Mouse (Mus musculus) kidney, postnatal 0 days (tissue): Measurements from ENCODE around the gene Capzb. TPM values are rescaled to one million over a fixed set of nuclear protein-coding genes. Genes with fewer than 3 reads are reported as not detected.
A peak's percentile ranks its signal among the peaks of the same experiment; 100 is the strongest.

Source experiments
- ATAC-seq: fragments of 200-750 bp; cut with Nextera tagmentation; replicated peaks from 2 replicates; pipeline ENCODE4 v1.8.0; 2017; ENCODE audit warnings: low read depth, moderate number of reproducible peaks, moderate TSS enrichment, moderate library complexity; ENCODE audit not compliant: low FRiP score
- DNase-seq: peaks from one replicate; pipeline ENCODE4 v3.0.0-alpha.2; 2016; ENCODE audit warnings: low spot score
- H3K27ac ChIP-seq: fragments of 300-500 bp; sonication (generic); 2 replicates; pipeline ENCODE4 v1.5.1; 2014; ENCODE audit warnings: mild to moderate bottlenecking
- H3K27me3 ChIP-seq: fragments of 300-500 bp; sonication (generic); 2 replicates; pipeline ENCODE4 v1.6.1; 2014; ENCODE audit warnings: low read length, mixed read lengths; ENCODE audit not compliant: insufficient read depth
- H3K36me3 ChIP-seq: fragments of 300-500 bp; sonication (generic); 2 replicates; pipeline ENCODE4 v1.6.1; 2014; ENCODE audit warnings: low read length, mixed read lengths; ENCODE audit not compliant: insufficient read depth
- H3K4me1 ChIP-seq: fragments of 300-500 bp; sonication (generic); replicated peaks from 2 replicates; pipeline ENCODE4 v1.6.1; 2014; ENCODE audit warnings: antibody characterized with exemption, low read length, mixed read lengths; ENCODE audit not compliant: insufficient read depth
- H3K4me2 ChIP-seq: fragments of 300-500 bp; sonication (generic); 2 replicates; pipeline ENCODE4 v1.6.1; 2014; ENCODE audit warnings: mild to moderate bottlenecking, low read length, moderate library complexity, mixed read lengths
- H3K4me3 ChIP-seq: fragments of 300-500 bp; sonication (generic); replicated peaks from 2 replicates; pipeline ENCODE4 v1.5.1; 2014; ENCODE audit warnings: low read depth, low read length
- H3K9ac ChIP-seq: fragments of 300-500 bp; sonication (generic); 2 replicates; pipeline ENCODE4 v1.6.1; 2014; ENCODE audit warnings: low read depth, low read length
- H3K9me3 ChIP-seq: fragments of 300-500 bp; sonication (generic); replicated peaks from 2 replicates; pipeline ENCODE4 v1.6.1; 2016; ENCODE audit warnings: low read length, inconsistent platforms, mixed read lengths
- CTCF ChIP-seq: IDR thresholded peaks from 2 replicates; pipeline ENCODE4 v1.5.1; 2016; ENCODE audit warnings: antibody characterized with exemption, low read depth, mild to moderate bottlenecking, moderate library complexity
- WGBS: fragments of 180-500 bp; shearing (Covaris S2); extraction: QIAGEN DNeasy Blood & Tissue Kit; methylation state at CpG from one replicate; pipeline ENCODE4 v1.1.7; 2014; 5-methylcytosine and 5-hydroxymethylcytosine counted together
- polyA plus RNA-seq: library from polyadenylated mRNA; unstranded; fragments of >200 nt; fragmentation: Nextera tagmentation; extraction: Ambion mirVana; gene quantifications from 2 replicates; pipeline ENCODE4 v1.2.1, GENCODE M21; 2015

Gene Capzb
- polyA plus RNA-seq, 1 experiment from 2014 or later = 304 TPM

GRCm38 (mm10) chr4:139284877-139285276 is 92.2 kb downstream of the Capzb start:
- Histone ChIP-seq H3K9ac (no peak overlapping the region), H3K27me3 (no peaks in the 10 kb centered on the region), H3K36me3 (peaks cover 52% of the 10 kb centered on the region), H3K4me1 (peaks cover 14% of the 10 kb centered on the region), H3K27ac (no peak overlapping the region), H3K4me2 (no peak overlapping the region), H3K9me3 (no peaks in the 10 kb centered on the region), H3K4me3 (no peak overlapping the region)
- WGBS = 48% methylated on average over 15 of the region's 15 CpGs
- DNase-seq = peak; percentile 19
- ATAC-seq = no peak
- TF ChIP-seq CTCF = no peak

GRCm38 (mm10) chr4:139286234-139286633 is 93.5 kb downstream of the Capzb start:
- Histone ChIP-seq H3K27me3 (no peaks in the 10 kb centered on the region), H3K4me2 (no peak overlapping the region), H3K9me3 (no peaks in the 10 kb centered on the region), H3K9ac (no peak overlapping the region), H3K4me3 (no peak overlapping the region), H3K27ac (no peak overlapping the region), H3K36me3 (peaks cover 53% of the 10 kb centered on the region), H3K4me1 (peaks cover 14% of the 10 kb centered on the region)
- no peak for TF ChIP-seq CTCF
- ATAC-seq (no peak), DNase-seq (no peak)
- WGBS = 74% methylated on average over 5 of the region's 5 CpGs

- ATAC-seq (0 out of 2 replicates have a peak, but pooled peaks have one; percentile 12), DNase-seq (peak; percentile 81)
- Histone ChIP-seq H3K4me2 (no peak overlapping the region), H3K9ac (no peak overlapping the region), H3K27me3 (no peaks in the 10 kb centered on the region), H3K9me3 (no peaks in the 10 kb centered on the region), H3K36me3 (peaks cover 55% of the 10 kb centered on the region), H3K4me3 (no peak overlapping the region), H3K27ac (no peak overlapping the region), H3K4me1 (peaks cover 14% of the 10 kb centered on the region)
- peak; percentile 95 for TF ChIP-seq CTCF
- WGBS = 63% methylated on average over 18 of the region's 18 CpGs
These were observed 94.6 kb downstream of the Capzb start for GRCm38 (mm10) chr4:139287122-139287863.

GRCm38 (mm10) chr4:139289017-139289416 is 96.3 kb downstream of the Capzb start:
- Histone ChIP-seq H3K4me2 (no peak overlapping the region), H3K36me3 (peaks cover 51% of the 10 kb centered on the region), H3K4me3 (no peak overlapping the region), H3K27ac (no peak overlapping the region), H3K4me1 (no peaks in the 10 kb centered on the region; the same call in 1 of the 2 replicates), H3K9ac (no peak overlapping the region), H3K27me3 (no peaks in the 10 kb centered on the region), H3K9me3 (no peaks in the 10 kb centered on the region)
- WGBS = 68% methylated on average over 10 of the region's 10 CpGs
- DNase-seq (peak; percentile 72), ATAC-seq (peak; percentile 23; the same call in 1 of the 2 replicates)
- peak; percentile 75 for TF ChIP-seq CTCF

- no peaks in the 10 kb centered on the region for H3K27me3 ChIP-seq
- H3K27ac ChIP-seq = no peak overlapping the region
- no peak overlapping the region for H3K4me2 ChIP-seq
- no peak overlapping the region for H3K9ac ChIP-seq
- H3K36me3 ChIP-seq = peaks cover 41% of the 10 kb centered on the region
- H3K4me3 ChIP-seq = no peak overlapping the region
- no peaks in the 10 kb centered on the region for H3K9me3 ChIP-seq
- no peak for TF ChIP-seq CTCF
- no peak for ATAC-seq
- no peak for DNase-seq
- WGBS = 76% methylated on average over 16 of the region's 16 CpGs
- H3K4me1 ChIP-seq = no peaks in the 10 kb centered on the region
These were observed 98.4 kb downstream of the Capzb start for GRCm38 (mm10) chr4:139291099-139291498.

GRCm38 (mm10) chr4:139292038-139292437 is 99.3 kb downstream of the Capzb start:
- DNase-seq = no peak
- Histone ChIP-seq H3K4me1 (no peaks in the 10 kb centered on the region), H3K4me2 (no peak overlapping the region), H3K36me3 (peaks cover 38% of the 10 kb centered on the region; the same call in 1 of the 2 replicates), H3K4me3 (no peak overlapping the region), H3K27me3 (no peaks in the 10 kb centered on the region), H3K27ac (no peak overlapping the region), H3K9me3 (no peaks in the 10 kb centered on the region), H3K9ac (no peak overlapping the region)
- WGBS = 97% methylated on average over 5 of the region's 5 CpGs
- no peak for TF ChIP-seq CTCF
- no peak for ATAC-seq
